Mouse (Mus musculus) embryonic facial prominence, embryonic 13.5 days (tissue): ENCODE data around the gene Fkbp7. TPM values are rescaled to one million over a fixed set of nuclear protein-coding genes. Genes with fewer than 3 reads are reported as not detected.
A peak's percentile ranks its signal among the peaks of the same experiment; 100 is the strongest.

Experiments used
- ATAC-seq: fragments of 200-750 bp; cut with Nextera tagmentation; 2 replicates; pipeline ENCODE4 v1.8.0; 2017; ENCODE audit warnings: low read depth; ENCODE audit not compliant: insufficient number of reproducible peaks, insufficient read depth, low FRiP score, low TSS enrichment
- H3K27ac ChIP-seq: fragments of 300-500 bp; sonication (generic); 2 replicates; pipeline ENCODE4 v1.5.1; 2015; ENCODE audit warnings: moderate library complexity, mild to moderate bottlenecking, inconsistent platforms
- H3K27me3 ChIP-seq: fragments of 300-500 bp; sonication (generic); 2 replicates; pipeline ENCODE4 v1.6.1; 2015; ENCODE audit warnings: mild to moderate bottlenecking, inconsistent platforms
- H3K36me3 ChIP-seq: fragments of 300-500 bp; sonication (generic); 2 replicates; pipeline ENCODE4 v1.6.1; 2015; ENCODE audit warnings: mild to moderate bottlenecking, inconsistent platforms
- H3K4me1 ChIP-seq: fragments of 300-500 bp; sonication (generic); 2 replicates; pipeline ENCODE4 v1.6.1; 2015; ENCODE audit warnings: inconsistent platforms
- H3K4me2 ChIP-seq: fragments of 300-500 bp; sonication (generic); 2 replicates; pipeline ENCODE4 v1.6.1; 2015; ENCODE audit warnings: moderate library complexity, mild to moderate bottlenecking, inconsistent platforms
- H3K4me3 ChIP-seq: fragments of 300-500 bp; sonication (generic); 2 replicates; pipeline ENCODE4 v1.5.1; 2015; ENCODE audit warnings: mild to moderate bottlenecking, inconsistent platforms
- H3K9ac ChIP-seq: fragments of 300-500 bp; sonication (generic); 2 replicates; pipeline ENCODE4 v1.6.1; 2015; ENCODE audit warnings: mild to moderate bottlenecking, inconsistent platforms
- H3K9me3 ChIP-seq: fragments of 300-500 bp; sonication (generic); 2 replicates; pipeline ENCODE4 v1.6.1; 2016; ENCODE audit warnings: inconsistent platforms
- WGBS: fragments of 180-500 bp; shearing (Covaris S2); methylation state at CpG from one replicate; pipeline ENCODE4 v1.1.7; 2015; ENCODE audit warnings: mixed read lengths; 5-methylcytosine and 5-hydroxymethylcytosine counted together
- polyA plus RNA-seq: library from polyadenylated mRNA; unstranded; fragments of >200 nt; fragmentation: Nextera tagmentation; extraction: Ambion mirVana; gene quantifications from 2 replicates; pipeline ENCODE4 v1.2.1, GENCODE M21; 2015

The Fkbp7 gene
- polyA plus RNA-seq, 1 experiment from 2014 or later, result 95.8 TPM

- Histone ChIP-seq H3K4me1 (no peaks in the 10 kb centered on the region), H3K4me3 (no peak overlapping the region), H3K27ac (no peak overlapping the region), H3K9me3 (no peaks in the 10 kb centered on the region), H3K27me3 (no peaks in the 10 kb centered on the region), H3K36me3 (peaks cover 84% of the 10 kb centered on the region), H3K4me2 (no peak overlapping the region), H3K9ac (no peak overlapping the region)
- no peak for ATAC-seq
- WGBS, result 88% methylated on average over 3 of the region's 3 CpGs
Measured at GRCm38 (mm10) chr2:76686986-76687385, 14.1 kb upstream of the Fkbp7 start.

GRCm38 (mm10) chr2:76682301-76682700, 9.4 kb upstream of the Fkbp7 start:
- no peak overlapping the region for H3K27ac ChIP-seq
- H3K4me2 ChIP-seq, result no peak overlapping the region
- no peaks in the 10 kb centered on the region for H3K27me3 ChIP-seq
- H3K9ac ChIP-seq, result no peak overlapping the region
- H3K36me3 ChIP-seq, result peaks cover 73% of the 10 kb centered on the region
- 0 out of 2 replicates have a peak, but pooled peaks cover 2% of the 10 kb centered on the region for H3K4me1 ChIP-seq
- WGBS, result 94% methylated on average over 8 of the region's 8 CpGs
- no peak for ATAC-seq
- H3K4me3 ChIP-seq, result no peak overlapping the region
- H3K9me3 ChIP-seq, result no peaks in the 10 kb centered on the region

- ATAC-seq, result no peak
- H3K9ac ChIP-seq, result peak overlapping the region; percentile 93
- peak overlapping the region; percentile 71 for H3K4me2 ChIP-seq
- H3K4me3 ChIP-seq, result peak overlapping the region; percentile 91
- H3K27me3 ChIP-seq, result no peaks in the 10 kb centered on the region
- 56% methylated on average over 13 of the region's 13 CpGs for WGBS
- H3K9me3 ChIP-seq, result no peaks in the 10 kb centered on the region
- peaks cover 25% of the 10 kb centered on the region for H3K4me1 ChIP-seq
- H3K27ac ChIP-seq, result no peak overlapping the region
- peaks cover 17% of the 10 kb centered on the region; the same call in 1 of the 2 replicates for H3K36me3 ChIP-seq
Measured at GRCm38 (mm10) chr2:76676401-76677226, 3.7 kb upstream of the Fkbp7 start.

DNA sequence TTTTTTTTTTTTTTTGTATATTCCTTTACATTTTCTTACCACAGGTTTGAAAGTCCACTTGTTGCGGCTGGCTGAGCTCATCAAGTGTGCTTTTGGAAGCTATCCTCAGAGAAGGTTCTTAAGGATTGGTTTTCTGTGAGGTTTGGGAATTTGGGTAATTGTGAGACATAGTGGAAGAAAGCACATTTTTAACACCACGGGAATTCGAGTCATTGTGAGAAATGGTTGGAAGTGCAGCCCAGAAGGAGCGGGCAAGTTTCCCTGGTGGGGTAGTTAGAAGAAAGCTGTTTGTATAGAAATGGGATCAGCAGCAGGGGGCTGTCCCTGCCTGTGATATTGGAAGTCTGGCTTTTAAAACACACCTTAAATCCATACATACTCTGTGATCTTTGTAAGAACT, 3.0 kb upstream of the Fkbp7 start:
- Histone ChIP-seq H3K4me2 (peak overlapping the region; percentile 71), H3K27me3 (no peaks in the 10 kb centered on the region), H3K9me3 (no peaks in the 10 kb centered on the region), H3K36me3 (peaks cover 16% of the 10 kb centered on the region; the same call in 1 of the 2 replicates), H3K4me1 (peaks cover 26% of the 10 kb centered on the region), H3K27ac (no peak overlapping the region), H3K4me3 (peak overlapping the region; percentile 91), H3K9ac (peak overlapping the region; percentile 93)
- ATAC-seq, result no peak
- 7% methylated on average over 4 of the region's 4 CpGs for WGBS

- H3K9me3 ChIP-seq, result no peaks in the 10 kb centered on the region
- no peaks in the 10 kb centered on the region for H3K27me3 ChIP-seq
- peak overlapping the region; percentile 71 for H3K4me2 ChIP-seq
- no peak for ATAC-seq
- H3K36me3 ChIP-seq, result peaks cover 14% of the 10 kb centered on the region; the same call in 1 of the 2 replicates
- peak overlapping the region; percentile 81 for H3K27ac ChIP-seq
- H3K9ac ChIP-seq, result peak overlapping the region; percentile 93
- H3K4me1 ChIP-seq, result peaks cover 26% of the 10 kb centered on the region
- H3K4me3 ChIP-seq, result peak overlapping the region; percentile 91
- 1% methylated on average over 43 of the region's 44 CpGs for WGBS
Measured at GRCm38 (mm10) chr2:76675451-76675850, 2.5 kb upstream of the Fkbp7 start.

DNA sequence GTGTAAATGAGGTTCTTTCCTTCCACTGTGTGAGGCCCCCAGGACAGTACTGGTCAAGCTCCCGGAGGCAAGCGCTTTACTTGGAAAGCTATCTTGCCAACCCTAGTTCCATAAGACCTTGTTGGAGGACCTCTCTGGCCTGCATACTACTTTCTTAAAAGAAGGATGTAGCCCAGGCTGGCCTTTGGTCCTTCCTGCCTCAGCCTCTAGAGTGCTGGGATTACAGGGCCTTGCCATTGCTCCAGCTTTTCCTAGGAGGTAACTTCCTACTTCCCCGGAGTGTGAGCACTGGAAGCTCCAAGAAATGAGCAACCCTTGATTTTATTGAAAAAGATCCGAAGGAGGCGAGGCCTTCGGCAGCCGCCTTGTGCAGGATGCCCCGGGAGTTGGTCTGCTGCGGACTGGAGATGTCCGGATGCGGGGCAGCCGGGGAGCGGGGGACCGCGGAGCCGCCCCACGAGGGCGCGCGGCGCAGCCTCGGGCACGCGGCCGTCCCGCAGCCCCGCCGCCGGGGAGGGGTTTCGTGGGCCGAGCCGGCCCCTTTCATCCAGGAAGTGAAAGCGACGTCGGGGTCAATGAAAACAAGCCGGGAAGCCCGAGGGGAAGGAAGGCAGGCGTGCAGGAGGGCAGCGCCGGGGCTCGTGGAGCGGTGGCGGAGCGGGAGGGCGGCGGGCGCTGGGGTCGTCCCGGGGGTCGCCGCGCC, 2.0 kb upstream of the Fkbp7 start, which contains the start of gene Plekha3:
TSS of gene Plekha3 (plus strand) at position 557 of the 703 bp plus-strand sequence.
- H3K27me3 ChIP-seq, result no peaks in the 10 kb centered on the region
- peaks cover 9% of the 10 kb centered on the region; the same call in 1 of the 2 replicates for H3K36me3 ChIP-seq
- ATAC-seq, result peak; percentile 71; the same call in 1 of the 2 replicates
- H3K4me2 ChIP-seq, result peak within 1 kb of the TSS; percentile 71
- no peaks in the 10 kb centered on the region for H3K9me3 ChIP-seq
- peak within 1 kb of the TSS; percentile 93 for H3K9ac ChIP-seq
- WGBS, result 4% methylated on average over 52 of the region's 52 CpGs
- peaks cover 26% of the 10 kb centered on the region for H3K4me1 ChIP-seq
- peak within 1 kb of the TSS; percentile 81 for H3K27ac ChIP-seq
- peak within 1 kb of the TSS; percentile 91 for H3K4me3 ChIP-seq

DNA sequence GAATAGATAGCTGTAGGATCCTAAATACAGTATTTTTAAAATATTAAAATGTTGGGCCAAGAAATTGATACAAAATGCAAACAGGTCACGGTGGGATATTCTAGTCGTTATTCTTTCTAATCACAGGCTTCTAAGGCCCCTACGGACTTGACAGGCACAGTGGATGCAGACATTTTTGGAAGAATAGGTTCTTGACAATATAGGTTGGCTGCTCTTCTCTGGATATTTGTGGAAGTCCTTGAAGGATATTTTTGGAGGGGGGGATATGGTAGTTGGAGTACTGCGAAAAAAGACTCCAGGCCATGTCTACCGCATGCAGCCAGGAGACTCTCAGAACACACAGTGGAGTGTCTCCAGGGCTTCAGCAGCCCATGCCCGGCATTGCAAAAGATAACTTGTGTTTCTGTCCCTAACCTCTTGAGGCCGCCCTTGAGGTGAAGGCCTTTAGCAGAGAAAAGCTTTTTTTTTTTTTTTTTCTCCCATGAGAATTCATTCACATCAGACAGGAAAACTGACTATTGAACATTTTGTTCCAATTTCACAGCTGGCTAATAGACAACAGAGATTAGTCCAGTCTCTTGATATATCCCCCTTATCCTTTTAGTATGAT, 661 bp upstream of the Fkbp7 start:
- Histone ChIP-seq H3K27me3 (no peaks in the 10 kb centered on the region), H3K27ac (peak overlapping the region; percentile 83; the same call in 1 of the 2 replicates), H3K9ac (no peak overlapping the region), H3K4me2 (peak overlapping the region; percentile 69), H3K4me1 (peaks cover 26% of the 10 kb centered on the region), H3K36me3 (peaks cover 5% of the 10 kb centered on the region), H3K9me3 (no peaks in the 10 kb centered on the region), H3K4me3 (peak overlapping the region; percentile 56)
- no peak for ATAC-seq
- 35% methylated on average over 7 of the region's 7 CpGs for WGBS

DNA sequence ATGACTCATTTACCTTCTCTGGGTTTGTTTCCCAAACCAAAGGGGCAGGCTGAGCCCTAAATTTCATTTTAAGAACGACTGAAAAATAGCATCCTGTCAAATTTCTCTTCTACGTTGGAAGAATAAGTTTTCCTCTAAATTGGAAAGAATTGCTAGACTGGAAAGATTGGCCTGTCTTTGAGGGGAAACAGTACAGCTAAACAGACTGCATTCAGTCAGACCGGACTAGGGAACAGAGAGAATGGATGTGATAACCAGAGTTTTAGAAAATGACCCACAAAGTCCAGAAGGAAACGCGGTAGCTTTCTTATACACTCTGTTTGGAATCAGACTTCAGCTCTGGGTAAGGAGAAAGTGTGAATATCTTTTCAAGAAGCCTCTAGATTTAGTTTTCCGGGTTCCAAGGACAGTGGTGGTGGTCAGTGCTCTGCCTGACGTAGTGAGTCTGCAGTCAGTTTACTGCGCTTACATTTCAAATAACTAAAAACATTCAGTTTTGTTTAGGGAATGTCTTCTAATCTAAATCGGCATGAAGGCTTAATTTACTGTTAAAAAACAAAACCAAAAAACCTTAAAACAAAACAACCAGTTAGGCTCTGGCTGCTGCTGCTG, 676 bp downstream of the Fkbp7 start:
- Histone ChIP-seq H3K4me2 (peak overlapping the region; percentile 69), H3K9ac (peak overlapping the region; percentile 76), H3K9me3 (no peaks in the 10 kb centered on the region), H3K4me3 (peak overlapping the region; percentile 56), H3K36me3 (peaks cover 6% of the 10 kb centered on the region; the same call in 1 of the 2 replicates), H3K4me1 (peaks cover 24% of the 10 kb centered on the region), H3K27me3 (no peaks in the 10 kb centered on the region), H3K27ac (peak overlapping the region; percentile 83)
- no peak for ATAC-seq
- WGBS, result 20% methylated on average over 9 of the region's 9 CpGs

GRCm38 (mm10) chr2:76671641-76672040, 1.3 kb downstream of the Fkbp7 start:
- ATAC-seq, result no peak
- Histone ChIP-seq H3K9ac (peak overlapping the region; percentile 76), H3K27me3 (no peaks in the 10 kb centered on the region), H3K4me2 (peak overlapping the region; percentile 69), H3K36me3 (peaks cover 11% of the 10 kb centered on the region; the same call in 1 of the 2 replicates), H3K9me3 (no peaks in the 10 kb centered on the region), H3K4me3 (peak overlapping the region; percentile 56), H3K4me1 (peaks cover 21% of the 10 kb centered on the region), H3K27ac (0 out of 2 replicates have a peak overlapping the region, but pooled peaks have one; percentile 83)
- WGBS, result 89% methylated on average over 6 of the region's 6 CpGs

DNA sequence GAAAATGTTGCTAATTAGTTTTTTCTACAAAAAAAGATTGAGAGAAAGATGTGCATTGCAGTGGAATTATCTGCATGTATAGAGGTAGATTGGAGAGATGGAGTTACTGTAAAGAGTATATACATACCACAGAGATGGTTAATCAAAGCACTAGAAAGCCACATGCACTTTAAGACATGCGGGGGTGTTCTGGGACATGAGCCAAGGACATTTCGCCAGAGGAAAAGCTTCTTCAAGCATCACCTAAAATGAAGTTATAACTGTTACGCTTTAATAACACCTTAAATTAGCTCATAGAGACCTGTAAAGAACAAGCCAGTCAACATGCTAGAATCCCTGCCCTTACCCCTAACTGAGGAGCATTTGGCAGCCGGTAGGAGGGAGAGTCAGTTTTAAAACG, 5.7 kb downstream of the Fkbp7 start:
- peaks cover 43% of the 10 kb centered on the region for H3K36me3 ChIP-seq
- 72% methylated on average over 5 of the region's 5 CpGs for WGBS

DNA sequence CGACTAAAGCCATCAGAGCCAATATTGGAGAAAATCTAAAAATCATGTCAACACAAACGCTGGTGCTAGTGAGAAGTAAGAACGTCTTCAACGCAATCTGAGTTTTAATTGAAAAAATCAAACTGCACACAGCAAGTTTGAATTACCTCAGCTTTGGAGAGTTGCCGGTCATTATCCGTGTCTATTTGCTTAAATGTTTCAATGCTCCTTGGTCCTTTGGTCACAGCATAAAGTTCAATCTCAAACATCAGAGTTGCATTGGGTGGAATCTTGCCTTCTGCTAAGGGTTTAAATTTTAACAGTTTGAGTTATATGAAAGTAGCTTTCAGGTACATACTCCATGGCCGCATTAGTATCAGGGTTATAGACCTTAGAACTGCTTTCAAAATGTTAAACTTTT, 7.4 kb downstream of the Fkbp7 start:
- 92% methylated on average over 7 of the region's 7 CpGs for WGBS

More for the DNA sequence above, 5.7 kb downstream of the Fkbp7 start:
- no peak overlapping the region for H3K4me2 ChIP-seq
- no peak overlapping the region for H3K4me3 ChIP-seq
- H3K9ac ChIP-seq, result no peak overlapping the region
- ATAC-seq, result no peak
- H3K4me1 ChIP-seq, result peaks cover 7% of the 10 kb centered on the region; the same call in 1 of the 2 replicates
- no peaks in the 10 kb centered on the region for H3K27me3 ChIP-seq
- no peak overlapping the region for H3K27ac ChIP-seq
- no peaks in the 10 kb centered on the region for H3K9me3 ChIP-seq

More for the DNA sequence above, 7.4 kb downstream of the Fkbp7 start:
- Histone ChIP-seq H3K36me3 (peaks cover 49% of the 10 kb centered on the region), H3K9ac (no peak overlapping the region), H3K9me3 (no peaks in the 10 kb centered on the region), H3K4me3 (no peak overlapping the region), H3K27ac (no peak overlapping the region), H3K4me2 (no peak overlapping the region), H3K27me3 (no peaks in the 10 kb centered on the region), H3K4me1 (no peaks in the 10 kb centered on the region)
- ATAC-seq, result no peak
